Mouse (Mus musculus): Measurements from ENCODE around the gene Piezo1. TPM values are rescaled to one million over a fixed set of nuclear protein-coding genes. Genes with fewer than 3 reads are reported as not detected.
"Not testable (repeated sequence)": the region's sequence is repeated elsewhere in the genome, so short reads cannot be mapped to it uniquely, and the experiment has no call there.

Piezo1 gene
- 10 to 100 TPM; 19.9 to 20.6 TPM for total RNA-seq (2021)

DNA sequence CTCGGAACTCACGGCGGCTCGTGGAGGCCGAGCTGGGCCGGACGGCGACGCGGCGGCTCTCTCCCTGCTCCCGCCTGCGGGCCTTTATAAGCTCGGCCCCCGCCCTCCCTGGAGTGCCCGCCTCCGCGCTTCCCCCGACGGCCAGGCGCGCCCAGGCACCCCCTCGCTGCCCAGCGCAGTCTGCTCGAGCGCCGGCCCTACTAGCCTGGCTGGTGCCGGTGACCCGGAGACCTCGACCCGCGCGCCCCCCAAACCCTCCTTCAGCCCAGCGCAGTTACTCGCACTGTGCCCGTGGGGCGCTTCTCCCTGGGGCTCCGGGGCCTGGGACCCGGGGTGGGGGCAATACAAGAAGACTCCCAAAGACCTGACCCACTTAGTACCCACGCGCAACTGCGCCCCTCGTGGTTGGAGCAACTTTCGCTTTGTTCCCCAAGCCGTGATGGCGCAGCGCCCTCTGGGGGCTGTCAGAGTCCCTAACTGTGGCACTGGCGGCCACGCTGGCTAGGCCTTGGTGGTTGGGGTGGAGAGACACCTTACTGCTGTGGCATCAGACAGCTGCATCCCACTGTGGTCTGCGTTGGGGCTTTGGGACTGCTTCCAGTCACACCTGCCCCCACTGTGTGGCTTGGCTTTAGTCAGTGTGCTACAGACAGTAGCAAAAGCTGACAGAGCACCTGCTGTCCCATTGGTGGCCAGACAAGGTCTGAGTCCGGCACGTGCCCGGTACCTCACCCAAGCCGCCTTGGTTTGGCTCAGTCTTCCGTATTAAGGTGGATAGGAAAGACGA lies at the start of gene Piezo1:
Piezo1 (minus strand) TSS at position 65 of the 787 bp plus-strand sequence.
- intact Hi-C loops (cut with DNase I) = loop anchor here (5.0 kb wide), 1 partner anchor 49 kb away; no protein-coding TSS in a partner anchor
- DNase-seq = peak; percentile 84

DNA sequence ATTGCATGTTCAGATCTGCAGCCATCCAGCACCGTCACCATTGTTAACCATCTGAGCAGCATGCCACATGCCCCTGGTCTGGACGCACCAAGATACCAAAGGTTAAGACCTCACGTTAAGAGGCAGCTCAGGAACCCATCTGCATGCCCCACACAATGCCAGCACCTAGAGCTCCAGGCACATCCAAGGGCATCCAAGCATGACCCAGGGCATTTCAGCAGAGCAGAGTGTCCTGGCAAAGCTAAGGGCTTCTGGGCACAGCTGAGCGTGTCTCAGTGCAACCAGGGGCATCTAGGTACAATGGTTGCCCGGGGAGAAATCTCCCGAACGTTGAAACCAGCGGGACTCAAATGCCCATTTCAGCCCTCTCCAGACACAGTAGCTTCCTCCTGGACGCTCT lies 49.5 kb upstream of the Piezo1 start:
- no peak for DNase-seq
- intact Hi-C loops (cut with DNase I) = no loop called here

DNA sequence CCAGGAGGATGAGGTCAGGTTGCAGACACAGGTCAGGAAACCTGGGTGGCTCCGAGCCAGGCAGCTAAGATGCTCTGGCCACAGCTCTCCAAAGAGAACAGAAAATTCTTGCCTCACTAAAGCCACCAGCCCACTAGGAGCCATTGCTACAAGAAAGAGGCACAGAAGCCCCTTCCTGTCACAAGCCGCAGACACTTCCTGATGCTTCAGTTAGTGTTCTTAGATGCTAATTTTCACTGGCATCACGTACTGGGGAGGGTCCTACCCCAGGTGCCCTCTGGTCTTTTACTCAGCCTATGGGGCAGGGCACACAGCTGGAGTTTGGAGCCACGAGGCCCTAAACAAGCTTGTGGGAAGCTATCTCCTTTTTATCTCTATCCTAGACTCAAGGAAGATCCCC lies 44.9 kb upstream of the Piezo1 start:
- DNase-seq = no peak
- intact Hi-C loops (cut with DNase I) = no loop called here

DNA sequence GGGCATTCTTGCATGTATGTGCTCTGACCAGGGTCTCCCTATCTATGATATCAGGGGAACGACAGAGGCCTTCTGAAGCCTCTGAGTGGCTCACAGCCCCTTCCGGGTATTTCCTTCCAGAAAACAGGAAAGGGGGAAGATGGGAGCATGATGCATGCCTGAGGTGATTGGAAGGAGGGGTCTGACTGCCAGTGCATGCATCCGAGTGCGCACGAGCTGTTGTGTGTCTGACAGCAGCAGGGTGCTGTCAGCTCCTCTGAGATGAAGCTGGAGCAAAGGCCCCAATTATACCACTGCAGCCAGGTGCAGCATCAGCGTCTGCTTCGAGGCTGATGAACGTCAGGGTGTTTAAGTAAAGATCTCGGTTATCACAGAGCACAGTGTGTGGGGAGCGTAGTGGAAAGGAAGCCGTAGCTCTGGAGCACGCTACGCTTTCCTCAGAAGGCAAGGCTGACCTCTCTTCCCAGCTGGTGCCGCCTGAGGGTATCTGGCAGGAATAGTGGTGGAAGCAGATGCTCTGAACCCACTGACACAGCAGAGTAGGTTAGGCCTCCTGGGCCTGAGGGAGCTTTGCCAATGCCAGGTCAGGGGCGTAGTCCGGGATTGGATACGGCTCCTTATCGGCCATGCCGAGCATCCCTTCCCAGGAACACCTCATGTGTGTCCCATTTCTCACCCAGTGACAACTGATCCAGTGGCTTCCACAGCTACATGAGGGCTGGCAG lies 42.8 kb upstream of the Piezo1 start:
- intact Hi-C loops (cut with DNase I) = no loop called here
- DNase-seq = peak; percentile 59

DNA sequence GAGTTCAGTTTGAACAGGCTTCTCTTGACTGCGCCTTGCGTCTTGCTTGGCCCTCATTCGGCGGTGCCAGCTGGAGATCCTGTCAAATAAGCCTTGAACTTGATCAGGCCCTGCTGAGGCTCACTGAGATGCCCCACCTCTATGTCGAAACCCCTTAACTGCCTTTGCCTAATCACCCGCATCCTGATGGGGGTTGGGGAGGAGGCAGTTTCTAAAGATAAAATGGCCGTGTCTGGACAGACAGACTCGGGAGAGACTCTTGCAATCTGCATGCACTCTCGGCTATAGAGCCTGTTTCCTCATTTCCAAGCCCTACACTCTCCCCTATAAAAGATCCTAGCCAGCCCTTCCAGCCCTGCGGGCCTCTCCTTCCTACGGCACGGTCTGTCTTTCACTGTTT lies 42.1 kb upstream of the Piezo1 start:
- intact Hi-C loops (cut with DNase I) = no loop called here
- DNase-seq = no peak

DNA sequence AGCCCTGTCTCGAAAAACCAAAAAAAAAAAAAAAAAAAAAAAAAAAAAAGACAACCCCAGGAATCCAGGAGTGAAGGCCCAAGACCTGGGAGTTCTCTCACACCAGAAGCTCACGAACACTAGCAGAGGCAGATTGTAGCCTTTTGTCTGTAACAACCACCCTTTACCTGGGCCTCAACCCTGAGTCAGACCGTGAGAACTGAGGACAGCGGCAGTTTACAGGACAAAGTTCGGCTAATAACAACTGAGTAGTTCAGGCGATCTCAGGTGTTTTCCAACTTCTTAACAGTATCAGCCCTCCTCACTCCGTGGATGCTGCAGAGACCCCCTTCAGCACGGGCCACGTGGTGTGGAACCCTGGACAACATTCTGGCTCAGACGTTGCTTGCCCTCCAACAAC lies 35.6 kb upstream of the Piezo1 start:
- no peak for DNase-seq
- intact Hi-C loops (cut with DNase I) = no loop called here

DNA sequence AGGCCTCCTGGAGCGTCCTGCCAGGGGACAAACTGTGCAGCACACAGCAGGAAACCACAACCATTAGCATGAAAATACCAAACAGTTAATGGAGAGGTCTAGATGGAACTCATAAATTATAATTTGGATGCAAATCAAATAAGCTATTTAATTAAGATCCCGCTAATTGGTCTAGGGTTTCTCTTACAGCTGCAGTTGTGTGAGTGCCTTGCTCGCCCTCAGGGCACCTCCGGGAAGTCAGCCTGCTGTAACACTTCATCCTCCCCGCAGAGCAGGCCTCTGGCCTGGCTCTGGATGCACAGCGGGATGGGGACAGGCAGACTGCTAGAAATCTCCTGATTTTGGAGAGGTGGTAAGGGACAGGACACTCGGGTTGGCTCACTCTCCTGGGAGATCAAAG lies 35.0 kb upstream of the Piezo1 start:
- intact Hi-C loops (cut with DNase I) = no loop called here
- DNase-seq = no peak

DNA sequence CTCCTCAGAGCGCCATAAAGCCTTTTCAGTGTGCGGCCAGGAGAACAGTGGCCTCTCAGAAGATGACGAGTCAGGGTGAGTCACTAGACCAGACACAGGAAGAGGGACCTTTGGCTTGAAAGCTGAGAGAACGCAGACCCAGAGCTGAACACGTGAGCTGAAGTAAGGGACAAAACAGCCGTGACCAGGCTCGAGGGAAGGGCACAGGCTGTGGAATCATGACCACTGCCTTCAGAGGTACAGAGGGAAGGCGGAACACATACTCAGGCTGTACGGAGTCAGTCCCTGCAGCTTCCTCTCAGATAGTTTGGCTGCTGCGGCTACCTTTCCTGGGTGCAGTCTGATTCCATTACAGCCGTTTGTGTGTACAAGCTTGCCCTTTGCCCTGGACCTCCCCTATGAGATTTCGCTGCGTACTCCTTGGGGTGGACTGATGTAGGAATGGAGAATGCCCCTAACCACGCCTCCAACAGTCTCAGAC lies 34.3 kb upstream of the Piezo1 start:
- intact Hi-C loops (cut with DNase I) = no loop called here
- no peak for DNase-seq

DNA sequence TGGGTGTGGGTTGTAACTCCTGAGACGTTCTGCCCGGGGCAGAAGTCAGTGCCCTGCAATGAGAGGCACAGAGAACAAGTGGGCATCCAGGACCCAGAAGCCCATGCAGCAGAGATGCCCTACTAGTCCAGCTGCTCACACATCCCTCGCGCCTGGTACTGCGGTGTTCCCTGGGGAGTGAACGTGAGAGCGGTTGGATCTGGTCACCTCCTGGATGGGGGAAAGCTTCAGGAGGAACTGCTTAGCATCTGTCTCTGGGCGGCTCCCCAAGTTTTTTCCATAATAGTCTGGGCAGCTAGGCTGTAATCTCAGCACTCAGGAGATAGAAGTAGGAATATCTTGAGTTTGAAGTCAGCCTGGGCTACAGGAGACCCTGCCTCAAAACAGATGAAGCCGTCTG lies 33.9 kb upstream of the Piezo1 start:
- intact Hi-C loops (cut with DNase I) = no loop called here
- DNase-seq = no peak

DNA sequence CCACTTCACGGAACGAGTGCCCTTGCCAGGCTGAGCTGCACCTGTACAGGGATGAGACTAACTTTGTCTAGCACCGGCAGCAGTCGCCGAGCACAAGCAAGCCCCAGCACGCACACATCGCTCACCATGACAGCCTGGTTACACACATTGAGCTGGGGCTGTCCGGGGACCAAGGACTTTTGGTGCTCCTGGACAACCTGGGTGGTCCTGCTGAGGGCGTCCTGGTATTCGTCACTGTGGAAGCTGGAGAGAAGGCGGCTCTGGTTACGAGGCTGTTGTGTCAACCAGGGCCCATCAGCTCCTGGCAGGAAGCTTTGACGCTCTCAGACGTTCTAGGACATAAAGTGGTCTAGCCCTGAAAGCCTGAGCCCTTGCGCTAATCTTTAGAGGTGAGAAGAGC lies 29.8 kb upstream of the Piezo1 start:
- intact Hi-C loops (cut with DNase I) = no loop called here
- DNase-seq = no peak

DNA sequence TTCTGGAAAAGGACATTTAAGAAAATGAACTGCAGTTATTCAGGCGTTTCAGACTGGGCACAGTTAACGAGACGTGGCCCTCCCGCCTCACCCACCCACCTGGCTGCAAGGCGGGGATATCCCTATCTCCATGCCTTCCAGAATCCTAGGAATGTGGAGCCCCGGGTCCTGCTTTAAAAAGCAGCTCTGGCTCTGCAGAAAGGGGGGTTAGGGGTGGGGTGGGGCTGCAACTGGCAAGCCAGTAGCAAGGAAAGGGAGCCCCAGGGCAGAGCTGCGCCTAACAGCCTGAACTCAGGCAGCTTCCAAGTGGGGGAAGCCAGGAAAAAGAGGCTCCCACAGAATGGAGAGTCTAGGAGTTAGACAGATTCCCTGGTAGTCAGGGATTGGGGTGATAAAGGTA lies 28.1 kb upstream of the Piezo1 start:
- intact Hi-C loops (cut with DNase I) = no loop called here
- no peak for DNase-seq

DNA sequence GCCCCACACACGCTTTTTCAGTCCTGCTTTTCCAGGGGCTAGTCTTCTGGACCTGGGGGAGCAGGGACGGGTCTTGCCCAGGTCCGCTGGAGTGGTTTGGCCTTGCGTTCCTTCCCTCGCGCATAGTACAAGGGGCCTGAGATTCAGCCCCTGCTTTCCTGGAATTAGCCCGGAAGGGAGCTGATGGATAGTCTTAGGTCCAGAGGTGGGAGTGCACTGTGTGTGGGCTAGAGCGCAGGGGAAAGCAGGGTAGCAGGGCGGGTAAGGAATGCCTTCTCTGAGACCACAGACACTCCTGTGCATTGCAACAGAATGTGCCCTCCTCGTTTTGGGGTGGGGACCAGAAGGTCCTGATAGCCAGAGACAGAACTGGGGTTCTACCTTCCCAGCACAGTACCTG lies 26.0 kb upstream of the Piezo1 start:
- intact Hi-C loops (cut with DNase I) = no loop called here
- no peak for DNase-seq

DNA sequence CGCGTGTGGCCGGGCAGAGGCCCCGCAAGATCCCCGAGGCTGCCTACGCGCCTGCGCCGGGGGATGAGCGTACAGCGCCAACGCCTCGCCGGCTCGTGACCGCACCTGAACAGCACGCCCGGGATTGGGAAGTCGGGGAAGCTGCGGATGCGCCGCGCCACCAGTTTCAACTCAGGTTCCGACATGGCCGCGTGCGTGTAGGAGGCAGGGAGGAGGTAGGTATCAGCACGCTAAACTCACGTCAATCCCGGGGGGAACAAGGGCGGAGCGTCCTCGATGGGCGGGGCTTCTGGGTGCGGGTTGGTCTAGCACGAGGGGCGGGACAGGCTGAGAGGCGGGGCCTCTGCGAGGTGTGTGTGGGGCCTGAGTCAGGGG lies 25.5 kb upstream of the Piezo1 start, which contains the start of gene Aprt:
Aprt (minus strand) TSS at position 262 of the 375 bp plus-strand sequence.
- DNase-seq = peak; percentile 91
- intact Hi-C loops (cut with DNase I) = no loop called here

DNA sequence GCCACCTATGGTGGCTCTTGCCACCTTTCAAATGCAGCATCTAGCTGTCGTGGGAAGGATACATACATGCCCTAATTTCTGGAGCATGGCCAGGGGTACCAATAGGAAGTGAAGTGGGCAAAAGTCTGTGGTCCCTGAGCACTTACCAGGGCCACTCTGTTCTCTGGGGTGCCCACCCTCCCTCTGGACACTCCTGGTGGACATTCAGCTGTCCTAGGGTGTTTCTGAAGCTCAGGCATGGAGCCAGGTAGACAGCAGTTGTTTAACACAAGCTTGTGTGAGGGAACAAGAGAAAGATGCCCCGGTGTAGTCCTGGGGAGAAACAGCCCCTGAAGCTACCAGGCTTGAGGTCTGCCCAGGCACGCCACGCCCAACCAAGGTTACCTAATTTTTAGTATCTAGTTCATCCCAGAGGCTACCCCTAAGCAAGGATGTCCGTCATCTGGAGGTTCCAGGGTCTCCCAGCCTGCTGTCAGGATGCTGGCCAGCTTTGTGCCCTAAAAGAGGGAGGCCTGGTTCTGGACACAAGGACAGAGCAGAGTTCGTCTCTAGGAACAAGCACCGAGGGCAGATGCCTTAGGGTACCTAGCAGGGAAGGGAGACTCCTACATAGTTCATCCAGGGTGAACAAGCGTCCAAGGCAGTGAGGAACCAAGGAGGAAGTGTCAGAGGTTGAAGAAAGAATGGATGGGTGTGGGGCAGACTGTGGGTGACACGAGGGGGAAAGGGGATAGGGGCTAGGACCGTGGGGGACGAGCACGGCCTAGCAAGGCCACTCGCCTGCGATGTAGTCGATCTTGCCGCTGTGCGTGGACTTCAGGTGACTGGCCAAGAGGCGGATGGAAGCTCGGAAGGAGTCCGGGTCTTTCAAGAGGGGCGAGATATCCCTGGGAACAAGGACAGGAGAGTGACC lies 24.9 kb upstream of the Piezo1 start:
- intact Hi-C loops (cut with DNase I) = no loop called here
- no peak for DNase-seq

DNA sequence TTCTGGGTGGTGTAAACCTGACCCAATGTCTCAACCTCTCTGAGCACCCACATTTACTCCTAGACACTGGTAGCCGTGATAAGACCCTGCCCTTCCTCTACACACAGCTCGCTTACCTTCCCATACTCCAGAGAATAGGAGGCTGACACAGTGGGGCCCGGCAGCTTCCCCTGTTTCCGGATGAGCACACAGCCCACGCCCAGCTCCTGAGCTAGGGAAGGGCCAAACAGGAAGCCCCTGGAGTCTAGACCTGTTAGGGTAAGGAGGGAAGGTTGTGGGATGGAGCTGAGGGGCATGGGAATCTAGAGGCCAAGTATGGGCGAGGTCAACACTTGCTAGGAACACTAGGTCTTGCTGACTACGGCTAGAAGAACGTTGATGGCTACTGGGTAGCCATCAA lies 24.2 kb upstream of the Piezo1 start:
- no peak for DNase-seq
- intact Hi-C loops (cut with DNase I) = no loop called here

DNA sequence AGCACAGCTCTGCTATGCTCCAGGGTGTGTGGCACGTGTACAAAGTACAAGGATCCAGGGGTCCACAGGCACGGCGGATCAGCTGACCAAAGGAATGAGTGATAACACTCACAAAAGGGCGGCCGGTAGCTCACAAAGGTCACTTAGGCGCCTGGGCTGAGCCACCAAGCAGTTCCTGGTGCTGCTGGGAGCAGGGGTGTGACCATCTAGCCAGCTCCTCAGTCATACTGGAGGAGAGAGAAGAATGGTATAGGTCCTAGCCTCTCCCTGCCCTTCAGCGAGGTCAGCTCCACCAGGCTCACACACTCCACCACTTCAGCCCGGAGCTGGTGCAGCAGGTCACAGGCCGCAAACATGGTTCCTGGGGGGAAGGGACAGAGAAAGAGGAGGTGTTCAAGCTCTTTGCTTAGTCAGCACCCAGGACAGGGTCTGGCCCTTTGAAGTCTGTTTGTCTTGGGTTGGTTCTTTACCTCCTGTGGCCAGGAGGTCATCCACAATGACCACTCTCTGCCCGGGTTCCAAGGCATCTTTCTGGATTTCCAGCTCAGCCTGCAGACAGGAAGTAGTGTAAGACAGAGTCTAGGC lies 23.6 kb upstream of the Piezo1 start:
- no peak for DNase-seq
- intact Hi-C loops (cut with DNase I) = no loop called here

DNA sequence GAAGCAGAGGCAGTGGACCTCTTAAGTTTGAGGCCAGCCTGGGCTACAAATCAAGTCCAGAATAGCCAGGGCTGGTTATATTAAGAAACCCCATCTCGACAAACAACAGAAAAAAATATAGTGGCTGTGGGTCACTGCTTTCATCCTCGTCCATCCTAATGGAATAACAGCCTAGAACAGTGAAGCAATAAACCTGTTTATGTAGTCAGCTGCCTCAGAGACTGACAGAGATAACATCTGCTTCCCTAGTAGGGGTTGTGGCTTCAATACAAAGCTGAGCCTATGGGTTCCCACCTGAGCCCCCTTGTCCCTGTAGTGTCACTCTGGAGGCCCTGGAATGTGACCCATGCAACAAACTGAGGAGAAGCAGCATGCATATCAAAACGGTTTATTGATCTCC lies 23.1 kb upstream of the Piezo1 start:
- DNase-seq = no peak
- intact Hi-C loops (cut with DNase I) = no loop called here

DNA sequence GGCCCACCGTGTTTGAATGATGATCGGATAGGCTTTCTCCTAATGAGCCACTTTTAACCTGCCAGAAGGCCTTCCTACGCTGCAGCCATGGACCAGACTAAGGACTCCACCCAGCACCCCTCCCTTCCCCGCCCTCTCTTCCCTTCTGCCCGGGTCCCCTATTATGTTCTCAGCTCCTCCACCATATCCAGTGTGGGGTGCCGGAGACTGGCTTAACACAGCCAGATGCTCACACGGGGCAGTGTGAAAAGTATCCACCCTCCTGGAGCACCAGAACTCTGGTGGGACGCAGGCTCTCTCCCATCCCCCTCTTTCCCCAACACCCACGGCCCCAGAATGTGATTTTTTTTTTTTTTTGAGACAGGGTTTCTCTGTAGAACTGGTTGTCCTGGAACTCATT lies 22.4 kb upstream of the Piezo1 start:
- intact Hi-C loops (cut with DNase I) = no loop called here
- no peak for DNase-seq

DNA sequence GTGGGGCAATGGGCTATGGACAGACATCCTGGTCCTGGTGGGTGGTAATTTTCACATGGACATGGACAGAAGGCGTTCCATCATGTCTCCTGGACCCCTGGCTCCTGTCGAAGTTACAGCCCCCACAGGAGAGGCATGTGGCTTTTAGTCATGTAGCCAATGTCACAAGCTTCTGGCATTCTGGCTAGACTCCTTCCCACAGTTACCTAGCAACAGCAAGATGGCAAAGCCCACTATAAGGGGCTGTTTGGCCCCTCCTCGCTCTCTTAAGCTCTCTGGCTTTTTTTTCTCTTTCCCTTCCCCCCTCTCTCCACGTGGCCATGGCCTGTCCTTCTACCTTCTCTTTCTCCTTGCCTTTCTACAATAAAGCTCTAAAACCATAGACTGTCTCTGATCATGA lies 22.0 kb upstream of the Piezo1 start:
- intact Hi-C loops (cut with DNase I) = not testable (repeated sequence)

DNA sequence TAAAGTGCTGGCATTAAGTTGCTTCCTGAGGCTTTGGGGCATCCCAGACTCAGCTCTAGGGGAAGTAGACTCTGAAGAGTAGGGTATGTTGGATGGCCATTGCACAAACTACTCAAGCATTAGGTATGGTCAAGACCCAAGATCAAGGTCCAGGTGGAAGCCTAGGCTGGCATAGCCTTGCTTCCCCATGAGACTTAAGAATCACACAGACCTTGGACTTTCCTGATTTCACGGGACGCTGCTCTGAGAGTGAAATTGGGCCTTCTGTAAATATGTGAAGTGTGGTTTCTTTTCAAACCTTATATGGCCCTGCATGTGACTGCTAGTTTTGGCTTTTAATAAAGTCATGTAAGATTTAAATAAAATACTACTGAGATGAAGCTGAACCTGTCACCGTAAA lies 21.6 kb upstream of the Piezo1 start:
- no peak for DNase-seq
- intact Hi-C loops (cut with DNase I) = no loop called here

More for the DNA sequence above, 22.0 kb upstream of the Piezo1 start:
- not testable (repeated sequence) for DNase-seq
